Mouse (Mus musculus) hindbrain, embryonic 14.5 days (tissue): ENCODE results near the gene L3mbtl4. TPM values are rescaled to one million over a fixed set of nuclear protein-coding genes. Genes with fewer than 3 reads are reported as not detected.
A peak's percentile ranks its signal among the peaks of the same experiment; 100 is the strongest.

Experiments used
- ATAC-seq: fragments of 200-750 bp; cut with Nextera tagmentation; 2 replicates; pipeline ENCODE4 v1.8.0; 2017; ENCODE audit warnings: moderate number of reproducible peaks, mild to moderate bottlenecking, moderate TSS enrichment, moderate library complexity; ENCODE audit not compliant: low FRiP score
- DNase-seq: peaks from one replicate; pipeline ENCODE4 v3.0.0-alpha.2; 2015; ENCODE audit warnings: low spot score
- H3K27ac ChIP-seq: fragments of 300-500 bp; sonication (generic); 2 replicates; pipeline ENCODE4 v1.5.1; 2014; ENCODE audit warnings: mild to moderate bottlenecking, moderate library complexity
- H3K27me3 ChIP-seq: fragments of 300-500 bp; sonication (generic); 2 replicates; pipeline ENCODE4 v1.6.1; 2014; ENCODE audit warnings: mild to moderate bottlenecking, low read length, mixed read lengths; ENCODE audit not compliant: control insufficient read depth, insufficient read depth
- H3K36me3 ChIP-seq: fragments of 300-500 bp; sonication (generic); replicated peaks from 2 replicates; pipeline ENCODE4 v1.6.1; 2014; ENCODE audit not compliant: control insufficient read depth, insufficient read depth
- H3K4me1 ChIP-seq: fragments of 300-500 bp; sonication (generic); replicated peaks from 2 replicates; pipeline ENCODE4 v1.6.1; 2014; ENCODE audit warnings: antibody characterized with exemption, low read length, mixed read lengths; ENCODE audit not compliant: control insufficient read depth, insufficient read depth
- H3K4me2 ChIP-seq: fragments of 300-500 bp; sonication (generic); replicated peaks from 2 replicates; pipeline ENCODE4 v1.6.1; 2014; ENCODE audit warnings: mild to moderate bottlenecking, moderate library complexity
- H3K4me3 ChIP-seq: fragments of 300-500 bp; sonication (generic); replicated peaks from 2 replicates; pipeline ENCODE4 v1.5.1; 2014; ENCODE audit warnings: mild to moderate bottlenecking, low read length
- H3K9ac ChIP-seq: fragments of 300-500 bp; sonication (generic); 2 replicates; pipeline ENCODE4 v1.6.1; 2014
- H3K9me3 ChIP-seq: fragments of 300-500 bp; sonication (generic); 2 replicates; pipeline ENCODE4 v1.6.1; 2016; ENCODE audit warnings: low read length; ENCODE audit not compliant: control insufficient read depth
- WGBS: fragments of 180-500 bp; shearing (Covaris S2); extraction: QIAGEN DNeasy Blood & Tissue Kit; methylation state at CpG from one replicate; pipeline ENCODE4 v1.1.7; 2014; 5-methylcytosine and 5-hydroxymethylcytosine counted together
- polyA plus RNA-seq: library from polyadenylated mRNA; unstranded; fragments of >200 nt; fragmentation: Nextera tagmentation; extraction: Ambion mirVana; gene quantifications from 2 replicates; pipeline ENCODE4 v1.2.1, GENCODE M21; 2014

Gene L3mbtl4
- polyA plus RNA-seq, 1 experiment from 2014 or later = 3.8 TPM

DNA sequence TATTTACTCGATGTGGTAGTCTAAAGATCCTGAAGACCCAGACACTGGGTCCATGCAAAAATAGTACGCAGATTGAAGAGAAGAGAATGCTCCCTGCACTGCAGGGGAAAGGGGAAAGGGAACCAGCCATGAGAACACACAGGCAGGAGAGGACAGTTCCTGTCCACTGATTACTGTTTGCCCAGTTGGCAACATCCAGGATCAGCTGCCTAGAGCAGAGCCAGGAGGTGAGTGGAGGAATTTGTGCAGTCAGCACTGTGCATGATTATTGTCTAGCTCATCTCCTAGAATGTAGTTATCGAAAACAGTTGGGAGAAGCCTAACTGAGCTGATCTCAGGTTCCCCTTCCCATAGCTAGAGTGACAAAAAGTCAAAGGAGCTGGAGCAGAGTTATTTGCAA, 311.6 kb downstream of the L3mbtl4 start:
- no peak overlapping the region for H3K9ac ChIP-seq
- 90% methylated on average over 3 of the region's 3 CpGs for WGBS
- no peak overlapping the region for H3K4me3 ChIP-seq
- no peak overlapping the region for H3K27ac ChIP-seq
- DNase-seq = no peak
- H3K27me3 ChIP-seq = no peaks in the 10 kb centered on the region
- no peak for ATAC-seq
- no peak overlapping the region for H3K4me2 ChIP-seq
- H3K36me3 ChIP-seq = no peaks in the 10 kb centered on the region
- H3K4me1 ChIP-seq = no peaks in the 10 kb centered on the region
- H3K9me3 ChIP-seq = no peaks in the 10 kb centered on the region

DNA sequence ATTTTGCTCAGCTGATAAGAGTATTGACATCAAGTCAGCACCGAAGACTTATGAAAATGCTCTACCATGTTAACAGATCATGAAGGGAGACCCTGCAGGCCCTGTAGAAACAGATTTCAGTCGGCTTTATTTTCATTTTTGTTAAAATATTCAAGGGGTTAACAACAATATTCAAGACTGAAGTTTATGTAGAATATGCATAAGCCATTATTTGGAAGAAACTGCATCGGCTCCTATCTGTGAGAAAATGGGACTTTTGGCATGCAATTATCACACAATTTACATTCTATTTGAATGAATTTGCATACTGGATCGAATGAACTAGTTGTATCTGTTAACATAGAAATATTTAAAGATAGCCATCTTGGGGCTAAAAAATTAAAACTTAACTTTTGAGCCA, 318.0 kb downstream of the L3mbtl4 start:
- Histone ChIP-seq H3K9me3 (no peaks in the 10 kb centered on the region), H3K4me2 (no peak overlapping the region), H3K27ac (no peak overlapping the region), H3K36me3 (no peaks in the 10 kb centered on the region), H3K9ac (no peak overlapping the region), H3K4me1 (no peaks in the 10 kb centered on the region), H3K27me3 (no peaks in the 10 kb centered on the region), H3K4me3 (no peak overlapping the region)
- ATAC-seq = no peak
- DNase-seq = no peak
- WGBS = 76% methylated on average over 4 of the region's 4 CpGs

DNA sequence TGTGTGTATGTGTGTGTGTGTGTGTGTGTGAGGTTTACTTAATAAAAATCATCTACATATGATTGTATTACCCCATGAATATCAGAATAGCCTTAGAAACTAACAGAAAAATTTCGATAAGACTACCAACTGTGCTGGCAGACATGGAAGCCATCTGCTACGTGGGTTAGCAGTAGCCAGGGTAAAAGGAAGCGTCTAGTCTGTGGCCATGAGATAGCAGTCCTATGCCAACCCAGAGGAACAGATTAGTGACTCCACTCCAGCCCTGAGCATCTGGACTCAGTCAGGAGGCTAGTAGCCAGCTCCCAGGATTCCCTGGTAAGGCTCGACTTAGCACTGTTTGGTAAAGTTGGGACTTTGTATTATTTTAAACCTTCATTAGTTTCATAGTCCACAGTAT, 329.1 kb downstream of the L3mbtl4 start:
- no peak for DNase-seq
- no peaks in the 10 kb centered on the region for H3K36me3 ChIP-seq
- no peak overlapping the region for H3K4me3 ChIP-seq
- no peak overlapping the region for H3K27ac ChIP-seq
- WGBS = 76% methylated on average over 4 of the region's 4 CpGs
- no peak overlapping the region for H3K4me2 ChIP-seq
- no peak overlapping the region for H3K9ac ChIP-seq
- no peak for ATAC-seq
- no peaks in the 10 kb centered on the region for H3K4me1 ChIP-seq
- H3K27me3 ChIP-seq = no peaks in the 10 kb centered on the region
- H3K9me3 ChIP-seq = no peaks in the 10 kb centered on the region

DNA sequence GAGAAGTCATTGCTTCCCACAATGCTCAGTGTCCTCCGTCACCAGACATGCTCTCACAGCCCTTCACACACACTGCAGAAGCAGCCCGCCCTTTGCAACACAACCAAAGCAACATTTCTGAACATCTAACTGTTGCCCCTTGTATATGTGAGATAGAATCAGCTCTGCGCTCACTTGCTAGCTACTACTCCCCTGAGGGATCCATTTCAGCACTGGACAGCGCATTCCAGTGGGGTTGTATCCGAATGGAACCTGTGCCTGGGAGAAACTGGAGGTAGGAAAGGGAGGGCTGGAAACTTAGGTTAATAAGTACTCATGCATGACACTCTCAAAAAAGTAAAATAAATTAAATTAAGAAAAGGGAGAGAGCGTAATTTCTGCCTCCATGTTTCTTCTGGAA, 334.1 kb downstream of the L3mbtl4 start:
- no peaks in the 10 kb centered on the region for H3K36me3 ChIP-seq
- no peaks in the 10 kb centered on the region for H3K27me3 ChIP-seq
- DNase-seq (peak; percentile 57), ATAC-seq (no peak)
- no peak overlapping the region for H3K4me3 ChIP-seq
- no peak overlapping the region for H3K9ac ChIP-seq
- no peak overlapping the region for H3K27ac ChIP-seq
- H3K9me3 ChIP-seq = no peaks in the 10 kb centered on the region
- no peaks in the 10 kb centered on the region for H3K4me1 ChIP-seq
- no peak overlapping the region for H3K4me2 ChIP-seq
- WGBS = 65% methylated on average over 6 of the region's 6 CpGs

DNA sequence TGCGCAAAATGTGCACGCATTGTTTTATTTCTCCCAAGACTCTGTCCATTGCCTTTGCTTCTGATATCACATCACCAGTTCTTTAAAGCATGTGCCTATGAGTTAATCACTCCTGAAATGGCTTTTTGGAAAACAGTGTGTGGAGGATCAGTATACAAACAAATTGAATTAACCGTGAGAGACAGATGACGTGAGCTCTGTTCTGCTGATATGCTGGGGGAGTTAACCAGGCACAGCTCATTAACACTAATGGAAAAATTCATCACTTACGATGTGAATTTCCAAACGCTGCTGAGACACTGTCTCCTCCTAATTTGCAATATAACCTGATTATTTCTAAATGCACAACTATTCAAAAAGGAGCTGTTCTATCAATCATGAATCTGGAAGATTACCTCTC, 337.6 kb downstream of the L3mbtl4 start:
- H3K4me2 ChIP-seq = no peak overlapping the region
- no peaks in the 10 kb centered on the region for H3K36me3 ChIP-seq
- H3K27me3 ChIP-seq = no peaks in the 10 kb centered on the region
- peak; percentile 45 for DNase-seq
- no peaks in the 10 kb centered on the region for H3K4me1 ChIP-seq
- peak; percentile 70 for ATAC-seq
- H3K4me3 ChIP-seq = no peak overlapping the region
- WGBS = 59% methylated on average over 6 of the region's 6 CpGs
- no peak overlapping the region for H3K9ac ChIP-seq
- peak overlapping the region; percentile 74; the same call in 1 of the 2 replicates for H3K27ac ChIP-seq
- no peaks in the 10 kb centered on the region for H3K9me3 ChIP-seq

DNA sequence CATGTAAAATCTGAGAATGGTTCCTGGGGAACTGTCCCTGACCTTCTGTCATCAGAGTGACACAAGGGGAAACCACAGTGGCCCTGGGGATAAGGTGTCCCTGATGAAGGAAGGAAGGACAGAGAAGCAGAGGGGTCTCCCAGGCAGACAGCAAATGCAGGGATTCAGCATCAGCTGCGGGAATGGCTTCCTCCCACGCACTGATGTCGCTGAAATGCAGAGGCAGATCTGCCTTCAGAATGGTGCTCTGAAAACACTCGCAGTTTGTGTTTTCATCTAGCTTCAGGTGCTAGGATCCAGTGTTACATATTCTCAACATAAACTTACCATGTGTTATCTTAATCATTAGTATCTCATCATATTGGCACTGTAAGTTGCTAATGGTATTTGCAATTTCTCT, 351.7 kb downstream of the L3mbtl4 start:
- Histone ChIP-seq H3K36me3 (no peaks in the 10 kb centered on the region), H3K9me3 (no peaks in the 10 kb centered on the region), H3K9ac (no peak overlapping the region), H3K4me1 (no peaks in the 10 kb centered on the region), H3K4me2 (no peak overlapping the region), H3K4me3 (no peak overlapping the region), H3K27ac (no peak overlapping the region), H3K27me3 (no peaks in the 10 kb centered on the region)
- ATAC-seq (no peak), DNase-seq (no peak)
- 81% methylated on average over 4 of the region's 4 CpGs for WGBS

DNA sequence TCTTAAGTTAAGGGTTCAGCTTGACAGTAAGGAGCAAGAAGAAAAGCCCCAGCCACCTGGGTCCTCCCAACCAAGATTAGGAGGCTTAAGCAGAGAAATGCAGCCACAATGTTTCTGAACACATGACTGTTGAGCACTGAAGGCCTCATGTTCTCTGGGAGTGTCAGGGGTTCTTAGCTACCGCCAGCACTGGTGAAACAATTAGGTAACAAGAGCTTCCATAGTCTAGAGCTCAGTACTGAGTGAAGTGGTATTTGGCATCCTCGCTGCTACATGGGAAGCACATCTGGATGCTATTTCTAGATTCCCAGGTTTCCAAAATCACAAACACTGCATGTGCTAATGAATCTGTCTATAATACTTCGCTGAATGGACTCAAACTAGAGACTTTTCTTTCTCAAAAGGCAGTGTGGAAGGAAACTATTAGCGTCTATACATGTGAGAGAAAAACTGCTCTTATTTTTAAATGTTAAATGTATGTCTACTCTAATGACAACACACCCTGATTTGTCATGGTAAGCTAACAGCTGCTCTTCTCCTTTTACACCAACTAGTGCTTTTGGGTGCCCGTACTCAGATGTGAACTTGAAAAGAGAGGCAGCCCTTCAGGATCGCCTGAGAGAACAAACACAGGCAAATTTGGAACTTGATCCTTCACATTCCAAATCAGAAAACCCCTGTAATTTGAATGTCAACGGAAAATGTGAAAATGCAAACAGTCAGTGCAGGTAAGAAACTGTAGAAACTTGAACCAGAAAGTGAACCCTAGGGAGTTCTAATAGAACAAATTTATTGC, 356.2 kb downstream of the L3mbtl4 start:
- Histone ChIP-seq H3K4me1 (no peaks in the 10 kb centered on the region), H3K27me3 (no peaks in the 10 kb centered on the region), H3K36me3 (no peaks in the 10 kb centered on the region), H3K9me3 (no peaks in the 10 kb centered on the region), H3K27ac (no peak overlapping the region), H3K9ac (no peak overlapping the region), H3K4me3 (no peak overlapping the region), H3K4me2 (no peak overlapping the region)
- 82% methylated on average over 7 of the region's 7 CpGs for WGBS
- DNase-seq = no peak
- no peak for ATAC-seq

DNA sequence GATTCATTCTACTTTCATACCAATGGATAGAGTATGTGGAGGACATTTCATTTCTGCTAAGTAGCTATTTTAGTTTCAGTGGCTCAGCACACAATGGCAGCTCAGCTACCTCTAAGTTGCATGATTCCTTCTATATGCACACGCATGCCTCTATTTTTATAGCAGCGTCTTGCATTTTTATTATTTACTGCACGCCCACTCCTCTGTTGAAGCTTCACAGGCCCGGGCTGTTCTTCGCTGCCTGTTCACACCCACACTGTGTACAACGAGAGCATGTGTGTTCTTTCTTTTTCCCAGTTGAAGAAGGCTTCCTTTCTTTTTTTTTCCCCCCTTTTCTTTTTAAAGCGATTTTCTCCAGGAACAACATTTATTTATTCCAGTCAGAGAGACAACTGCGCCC, 357.8 kb downstream of the L3mbtl4 start:
- ATAC-seq = no peak
- Histone ChIP-seq H3K27me3 (no peaks in the 10 kb centered on the region), H3K9ac (no peak overlapping the region), H3K9me3 (no peaks in the 10 kb centered on the region), H3K27ac (no peak overlapping the region), H3K4me2 (no peak overlapping the region), H3K36me3 (no peaks in the 10 kb centered on the region), H3K4me1 (no peaks in the 10 kb centered on the region), H3K4me3 (no peak overlapping the region)
- 93% methylated on average over 8 of the region's 8 CpGs for WGBS
- DNase-seq = no peak

DNA sequence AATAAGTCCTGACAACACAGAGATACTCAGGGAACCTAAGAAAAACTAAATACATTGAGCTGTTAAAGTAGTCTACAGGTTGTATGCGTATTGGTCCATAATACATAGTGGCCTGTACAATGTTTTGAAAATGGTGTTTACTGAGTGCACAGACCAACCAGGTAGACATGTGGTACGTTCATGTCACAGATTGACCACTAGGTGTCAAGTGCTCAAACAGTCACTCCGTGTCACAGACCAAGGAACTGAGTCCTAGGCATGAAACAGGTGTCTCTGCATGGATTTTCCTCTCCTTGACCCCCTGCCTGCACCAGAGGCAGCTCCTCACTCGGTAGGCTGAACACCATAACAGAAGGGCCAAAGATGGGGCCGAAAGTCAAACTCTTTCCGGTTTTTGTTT, 366.6 kb downstream of the L3mbtl4 start:
- Histone ChIP-seq H3K4me2 (no peak overlapping the region), H3K27me3 (no peaks in the 10 kb centered on the region), H3K4me1 (no peaks in the 10 kb centered on the region), H3K9me3 (no peaks in the 10 kb centered on the region), H3K27ac (no peak overlapping the region), H3K9ac (no peak overlapping the region), H3K4me3 (no peak overlapping the region), H3K36me3 (no peaks in the 10 kb centered on the region)
- 80% methylated on average over 6 of the region's 6 CpGs for WGBS
- ATAC-seq (no peak), DNase-seq (no peak)
